In genomic region chr9:88522569-88523334, GRCm38 (mm10) we compare ENCODE assay signal across 7 mouse cellular contexts. TPM values are rescaled to one million over a fixed set of nuclear protein-coding genes. Genes with fewer than 3 reads are reported as not detected.
DNase-seq lines count a peak whose midpoint lies in the region; ATAC-seq and TF ChIP-seq lines count a peak whose summit lies in the region.

No protein-coding gene starts in this region.

- no peaks in the 10 kb centered on the region for H3K4me1 ChIP-seq in intestine, postnatal 0 days (replicated peaks; ENCODE audit: control insufficient read depth, insufficient read depth, low read length)
- peaks cover 12% of the 10 kb centered on the region for H3K4me1 ChIP-seq in midbrain, embryonic 12.5 days
- H3K4me1 ChIP-seq in small intestine, adult 2 months (ENCODE audit: control insufficient read depth, insufficient read depth, insufficient read length, low read length) = no peaks in the 10 kb centered on the region; the same call in 1 of the 2 replicates

- peak overlapping the region; percentile 63 for H3K27ac ChIP-seq in intestine, postnatal 0 days (ENCODE audit: low read depth, low read length)
- peak overlapping the region; percentile 93 for H3K27ac ChIP-seq in midbrain, embryonic 12.5 days (replicated peaks)
- H3K27ac ChIP-seq in small intestine, adult 2 months (ENCODE audit: insufficient read depth, low read depth, low read length) = peak overlapping the region; percentile 67

- DNase-seq in adrenal gland, adult 8-10 months = peak; percentile 95
- peak; percentile 98 for DNase-seq in embryo, embryonic 9.5 days (ENCODE audit: extremely low spot score)
- peak; percentile 69 for DNase-seq in gonadal fat pad, adult 2 months (ENCODE audit: low read depth)
- DNase-seq in left cerebral cortex, postnatal 4 days = peak; percentile 97

- peak overlapping the region; percentile 66 for H3K4me3 ChIP-seq in intestine, postnatal 0 days (ENCODE audit: low read depth, low read length)
- H3K4me3 ChIP-seq in midbrain, embryonic 12.5 days = peak overlapping the region; percentile 80
- peak overlapping the region; percentile 61 for H3K4me3 ChIP-seq in small intestine, adult 2 months (ENCODE audit: low read depth, low read length)

- ATAC-seq in intestine, postnatal 0 days = peak; percentile 96
- peak; percentile 89 for ATAC-seq in midbrain, embryonic 12.5 days (ENCODE audit: low FRiP score, low read depth)

- peak overlapping the region; percentile 74 for H3K9ac ChIP-seq in intestine, postnatal 0 days (ENCODE audit: low read depth, low read length)
- H3K9ac ChIP-seq in midbrain, embryonic 12.5 days (replicated peaks) = peak overlapping the region; percentile 94

- WGBS in intestine, postnatal 0 days = under 1% methylated on average over 69 of the region's 69 CpGs
- WGBS in midbrain, embryonic 12.5 days = under 1% methylated on average over 69 of the region's 69 CpGs
- under 1% methylated on average over 69 of the region's 69 CpGs for WGBS in small intestine, adult 2 months

- peak overlapping the region; percentile 86 for H3K4me2 ChIP-seq in intestine, postnatal 0 days (replicated peaks; ENCODE audit: low read depth)
- peak overlapping the region; percentile 82 for H3K4me2 ChIP-seq in midbrain, embryonic 12.5 days (replicated peaks)

- H3K27me3 ChIP-seq in intestine, postnatal 0 days (replicated peaks; ENCODE audit: control insufficient read depth, insufficient read depth, low read length) = no peaks in the 10 kb centered on the region
- no peaks in the 10 kb centered on the region for H3K27me3 ChIP-seq in midbrain, embryonic 12.5 days
- H3K27me3 ChIP-seq in small intestine, adult 2 months (ENCODE audit: control insufficient read depth, insufficient read depth, low read length) = no peaks in the 10 kb centered on the region

- H3K36me3 ChIP-seq in intestine, postnatal 0 days (ENCODE audit: control insufficient read depth, insufficient read depth) = peaks cover 5% of the 10 kb centered on the region
- H3K36me3 ChIP-seq in midbrain, embryonic 12.5 days = peaks cover 13% of the 10 kb centered on the region
- H3K36me3 ChIP-seq in small intestine, adult 2 months (ENCODE audit: control insufficient read depth, insufficient read depth, low read length) = peaks cover 6% of the 10 kb centered on the region

- peak; percentile 85 for TF ChIP-seq POLR2A in small intestine, adult 2 months (IDR thresholded peaks at IDR 0.05; ENCODE audit: low read depth, low read length)

- TF ChIP-seq CTCF in intestine, postnatal 0 days (IDR thresholded peaks at IDR 0.05; ENCODE audit: low read depth) = peak; percentile 72
- TF ChIP-seq CTCF in small intestine, adult 2 months (IDR thresholded peaks at IDR 0.05; ENCODE audit: extremely low read depth, insufficient read length, insufficient replicate concordance, low read depth, low read length) = no peak

- no peaks in the 10 kb centered on the region for H3K9me3 ChIP-seq in intestine, postnatal 0 days (ENCODE audit: control insufficient read depth)
- H3K9me3 ChIP-seq in midbrain, embryonic 12.5 days = no peaks in the 10 kb centered on the region

- intact Hi-C loops in left cerebral cortex, postnatal 4 days (cut with DNase I) = loop anchor here (5.0 kb wide), 1 partner anchor 40 kb away; the partner anchor contains the start of gene Syncrip

RNA-seq across cellular contexts. Expression of gene Zfp949, which starts 25.1 kb away (rescaled TPM):
- total RNA-seq in adrenal gland, adult 8-10 months (2022) = 10 to 100 TPM in 2 of 4 experiments, 1 to 10 TPM in 2; 7.3 to 17.2 (median 12.2) TPM
- 4.6 and 7.0 TPM in 2 replicates for polyA plus RNA-seq in gonadal fat pad, adult 2 months (2012; rRNA removed)
- 3.6 and 4.7 TPM in 2 replicates for polyA plus RNA-seq in intestine, postnatal 0 days (2015; fragmentation: Nextera tagmentation; extraction: Ambion mirVana)
- total RNA-seq in left cerebral cortex, postnatal 4 days (2021) = 10 to 100 TPM; 17.5 to 19.7 TPM
- polyA plus RNA-seq in midbrain, embryonic 12.5 days (2016; fragmentation: Nextera tagmentation; extraction: Ambion mirVana) = 13.2 and 14.1 TPM in 2 replicates
- polyA plus RNA-seq in small intestine, adult 2 months (2012; rRNA removed) = 0.63 and 2.0 TPM in 2 replicates

RNA-seq across cellular contexts. Expression of gene Syncrip, which starts 40.4 kb away (rescaled TPM):
- total RNA-seq in adrenal gland, adult 8-10 months (2022) = 10 to 100 TPM; 57.7 to 79.2 (median 71.1) TPM
- 4.0 and 9.3 TPM in 2 replicates for polyA plus RNA-seq in gonadal fat pad, adult 2 months (2012; rRNA removed)
- polyA plus RNA-seq in intestine, postnatal 0 days (2015; fragmentation: Nextera tagmentation; extraction: Ambion mirVana) = 34.1 and 37.5 TPM in 2 replicates
- total RNA-seq in left cerebral cortex, postnatal 4 days (2021) = 100 to 1,000 TPM; 135 to 153 TPM
- 119 and 121 TPM in 2 replicates for polyA plus RNA-seq in midbrain, embryonic 12.5 days (2016; fragmentation: Nextera tagmentation; extraction: Ambion mirVana)
- polyA plus RNA-seq in small intestine, adult 2 months (2012; rRNA removed) = 1.3 and 2.6 TPM in 2 replicates

RNA-seq across cellular contexts. Expression of gene Trim43a, which starts 57.9 kb away (rescaled TPM):
- total RNA-seq in adrenal gland, adult 8-10 months (2022) = 1 to 10 TPM in 1 of 4 experiments, under 1 TPM in 3; 0.15 to 1.2 (median 0.42) TPM
- not detected in 2 replicates for polyA plus RNA-seq in gonadal fat pad, adult 2 months (2012; rRNA removed)
- not detected in 2 replicates for polyA plus RNA-seq in intestine, postnatal 0 days (2015; fragmentation: Nextera tagmentation; extraction: Ambion mirVana)
- under 1 TPM in 1 of 2 experiments, not detected in 1; 0.24 TPM for total RNA-seq in left cerebral cortex, postnatal 4 days (2021)
- polyA plus RNA-seq in midbrain, embryonic 12.5 days (2016; fragmentation: Nextera tagmentation; extraction: Ambion mirVana) = 0.09 TPM in 1 of 2 replicates, not detected in the other
- not detected in 2 replicates for polyA plus RNA-seq in small intestine, adult 2 months (2012; rRNA removed)

Comparison
In these comparisons a context has a peak if more than half of its experiments do, and no peak if none do; other contexts are left out.
1. Peak in every context shown above with its lines: DNase-seq, ATAC-seq, H3K4me3 ChIP-seq and H3K27ac ChIP-seq.